Mouse (Mus musculus): ENCODE data around the gene Ankrd66. TPM values are rescaled to one million over a fixed set of nuclear protein-coding genes. Genes with fewer than 3 reads are reported as not detected.

Gene Ankrd66
- polyA plus RNA-seq (2014; fragmentation: Illumina TruSeq; extraction: RNeasy Lipid Tissue Mini Kit (QIAGEN cat#74804); ENCODE audit: insufficient read depth, low read depth, low replicate concordance), result 5.5 TPM

DNA sequence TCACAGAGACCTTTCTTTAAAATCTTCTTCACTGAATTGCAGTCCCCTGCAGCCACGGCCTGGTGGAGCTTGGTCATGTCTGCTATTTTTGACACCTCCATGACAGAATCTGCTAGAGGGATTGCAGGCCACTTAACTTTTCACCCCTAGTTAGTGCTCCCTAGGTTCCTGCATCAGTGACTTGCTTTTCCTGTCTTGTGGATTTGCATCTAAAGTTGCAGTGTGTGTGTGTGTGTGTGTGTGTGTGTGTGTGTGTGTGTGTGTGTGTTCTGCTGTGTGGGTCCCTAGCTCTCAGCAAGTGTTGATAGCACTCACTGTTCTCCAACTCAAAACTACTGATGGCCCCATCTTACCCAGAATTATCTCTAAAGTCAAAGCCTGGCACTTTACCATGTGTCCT is at the start of gene Ankrd66:
Ankrd66 (minus strand) TSS at position 101 of the 400 bp plus-strand sequence.

DNA sequence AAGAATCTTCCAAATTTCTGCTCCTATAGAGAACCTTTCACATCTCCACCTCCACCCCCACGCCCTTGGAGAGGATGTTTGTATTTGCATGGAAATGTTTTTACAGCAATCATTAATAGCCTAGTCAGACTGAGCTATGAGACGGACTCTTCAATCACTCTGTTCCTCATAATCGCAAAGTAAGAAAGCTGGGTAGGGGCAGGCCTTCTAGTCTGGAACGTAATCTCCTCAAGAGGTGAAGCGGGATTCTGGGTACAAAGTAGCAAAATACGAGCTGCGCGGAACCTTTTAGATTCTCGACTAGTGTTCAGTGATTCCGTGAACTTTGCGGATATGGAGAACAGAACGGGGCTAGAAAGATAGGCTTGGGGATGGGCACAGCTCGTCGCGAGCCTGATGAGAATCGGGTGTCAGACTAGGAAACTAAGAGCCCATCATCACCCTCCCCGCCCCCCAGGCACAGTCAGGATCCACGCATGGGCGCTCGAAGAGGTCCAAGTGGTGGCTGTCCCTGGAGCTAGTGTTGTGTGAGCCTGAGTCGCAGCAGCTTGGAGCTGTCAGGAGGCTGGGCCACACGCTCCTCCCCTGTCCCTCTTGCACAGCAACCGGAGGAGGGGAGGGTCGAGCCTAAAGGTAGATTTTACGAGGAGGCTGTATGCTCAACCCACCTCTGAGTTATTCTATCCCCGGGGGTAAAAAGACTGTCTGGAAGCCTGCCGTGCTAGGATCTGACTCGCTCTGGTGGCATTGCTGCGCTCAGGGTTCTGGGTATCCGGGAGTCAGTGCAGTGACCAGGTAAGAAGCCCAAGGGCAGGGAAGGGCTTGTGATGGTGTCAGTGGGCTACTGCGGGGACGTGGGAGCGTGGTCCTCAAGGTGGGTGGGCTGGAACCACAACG is 24.8 kb upstream of the Ankrd66 start, which contains the start of gene Pla2g7:
Pla2g7 (plus strand) TSS at position 107 of the 897 bp plus-strand sequence.

DNA sequence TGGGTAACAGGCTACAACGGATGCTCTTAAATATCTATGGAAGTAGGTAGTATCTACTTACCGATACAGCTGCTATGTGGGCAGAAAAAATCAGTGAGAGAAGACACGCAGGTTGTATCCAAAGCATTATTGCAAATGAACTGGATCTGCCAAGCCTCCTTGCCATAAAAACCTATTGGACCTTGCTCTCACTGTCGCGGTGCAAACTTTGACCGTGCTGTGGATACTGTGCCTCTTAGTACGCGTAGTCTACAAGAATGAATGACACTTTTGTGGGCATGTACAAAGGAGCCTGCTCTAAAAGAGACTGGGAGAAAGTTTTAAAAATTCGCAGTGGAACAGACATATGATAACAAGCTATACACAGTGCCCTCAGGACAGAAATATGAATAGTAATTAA is 40.8 kb downstream of the Ankrd66 start, which contains the start of gene Mep1a:
Mep1a (minus strand) TSS at position 221 of the 400 bp plus-strand sequence.

Other genes with a start within 250 kb of the Ankrd66 start
- gene Adgrf5, start 183.2 kb downstream of the Ankrd66 start, polyA plus RNA-seq (2014; fragmentation: Illumina TruSeq; extraction: RNeasy Lipid Tissue Mini Kit (QIAGEN cat#74804); ENCODE audit: insufficient read depth, low read depth, low replicate concordance), result 164 TPM
- not detected for gene Mep1a, start 40.8 kb downstream of the Ankrd66 start, polyA plus RNA-seq (2014; fragmentation: Illumina TruSeq; extraction: RNeasy Lipid Tissue Mini Kit (QIAGEN cat#74804); ENCODE audit: insufficient read depth, low read depth, low replicate concordance)
- gene Pla2g7, start 24.5 kb upstream of the Ankrd66 start, polyA plus RNA-seq (2014; fragmentation: Illumina TruSeq; extraction: RNeasy Lipid Tissue Mini Kit (QIAGEN cat#74804); ENCODE audit: insufficient read depth, low read depth, low replicate concordance), result 10.8 TPM
- not detected for gene Tdrd6, start 86.7 kb upstream of the Ankrd66 start, polyA plus RNA-seq (2014; fragmentation: Illumina TruSeq; extraction: RNeasy Lipid Tissue Mini Kit (QIAGEN cat#74804); ENCODE audit: insufficient read depth, low read depth, low replicate concordance)
- gene Slc25a27, start 123.6 kb upstream of the Ankrd66 start, polyA plus RNA-seq (2014; fragmentation: Illumina TruSeq; extraction: RNeasy Lipid Tissue Mini Kit (QIAGEN cat#74804); ENCODE audit: insufficient read depth, low read depth, low replicate concordance), result 1.4 TPM
- 14.4 TPM for gene Cyp39a1, start 123.8 kb upstream of the Ankrd66 start, polyA plus RNA-seq (2014; fragmentation: Illumina TruSeq; extraction: RNeasy Lipid Tissue Mini Kit (QIAGEN cat#74804); ENCODE audit: insufficient read depth, low read depth, low replicate concordance)

Data from lung, adult 10 weeks (tissue).